Mouse (Mus musculus) forebrain, embryonic 13.5 days (tissue): ENCODE data around the gene Ankrd40. TPM values are rescaled to one million over a fixed set of nuclear protein-coding genes. Genes with fewer than 3 reads are reported as not detected.

ENCODE experiments used
- ATAC-seq: fragments of 200-750 bp; cut with Nextera tagmentation; 2 replicates; pipeline ENCODE4 v1.8.0; 2017
- H3K27ac ChIP-seq: fragments of 300-500 bp; sonication (generic); 2 replicates; pipeline ENCODE4 v1.5.1; 2015; ENCODE audit warnings: inconsistent platforms, mild to moderate bottlenecking, moderate library complexity
- H3K27me3 ChIP-seq: fragments of 300-500 bp; sonication (generic); 2 replicates; pipeline ENCODE4 v1.6.1; 2015; ENCODE audit warnings: mild to moderate bottlenecking, inconsistent platforms
- H3K36me3 ChIP-seq: fragments of 300-500 bp; sonication (generic); 2 replicates; pipeline ENCODE4 v1.6.1; 2015; ENCODE audit warnings: mild to moderate bottlenecking, inconsistent platforms; ENCODE audit not compliant: poor library complexity, severe bottlenecking
- H3K4me1 ChIP-seq: fragments of 300-500 bp; sonication (generic); 2 replicates; pipeline ENCODE4 v1.6.1; 2015; ENCODE audit warnings: inconsistent platforms
- H3K4me2 ChIP-seq: fragments of 300-500 bp; sonication (generic); 2 replicates; pipeline ENCODE4 v1.6.1; 2015; ENCODE audit warnings: inconsistent platforms, mild to moderate bottlenecking, moderate library complexity
- H3K4me3 ChIP-seq: fragments of 300-500 bp; sonication (generic); 2 replicates; pipeline ENCODE4 v1.5.1; 2015; ENCODE audit warnings: mild to moderate bottlenecking, inconsistent platforms
- H3K9ac ChIP-seq: fragments of 300-500 bp; sonication (generic); 2 replicates; pipeline ENCODE4 v1.6.1; 2015; ENCODE audit warnings: mild to moderate bottlenecking, inconsistent platforms
- H3K9me3 ChIP-seq: fragments of 300-500 bp; sonication (generic); replicated peaks from 2 replicates; pipeline ENCODE4 v1.6.1; 2016; ENCODE audit warnings: inconsistent platforms
- WGBS: fragments of 180-500 bp; shearing (Covaris S2); methylation state at CpG from one replicate; pipeline ENCODE4 v1.1.7; 2015; 5-methylcytosine and 5-hydroxymethylcytosine counted together
- polyA plus RNA-seq: library from polyadenylated mRNA; unstranded; fragments of >200 nt; fragmentation: Nextera tagmentation; extraction: Ambion mirVana; gene quantifications from 2 replicates; pipeline ENCODE4 v1.2.1, GENCODE M21; 2015

Ankrd40 gene
- polyA plus RNA-seq, 1 experiment from 2014 or later, result 10.6 TPM

- Histone ChIP-seq H3K36me3 (peaks cover 5% of the 10 kb centered on the region), H3K9ac (no peak overlapping the region), H3K4me3 (no peak overlapping the region), H3K27me3 (no peaks in the 10 kb centered on the region), H3K27ac (no peak overlapping the region), H3K4me1 (peaks cover 46% of the 10 kb centered on the region), H3K9me3 (no peaks in the 10 kb centered on the region), H3K4me2 (no peak overlapping the region)
- ATAC-seq, result no peak
- WGBS, result 54% methylated on average over 1 of the region's 1 CpGs
Observed at GRCm38 (mm10) chr11:94344470-94344869, 16.7 kb downstream of the Ankrd40 start.

GRCm38 (mm10) chr11:94345926-94346325 is 18.1 kb downstream of the Ankrd40 start:
- Histone ChIP-seq H3K4me2 (no peak overlapping the region), H3K9ac (no peak overlapping the region), H3K9me3 (no peaks in the 10 kb centered on the region), H3K4me3 (no peak overlapping the region), H3K27me3 (no peaks in the 10 kb centered on the region), H3K27ac (no peak overlapping the region), H3K36me3 (no peaks in the 10 kb centered on the region), H3K4me1 (peaks cover 33% of the 10 kb centered on the region)
- ATAC-seq, result no peak
- 87% methylated on average over 10 of the region's 10 CpGs for WGBS

- H3K27ac ChIP-seq, result no peak overlapping the region
- no peaks in the 10 kb centered on the region for H3K9me3 ChIP-seq
- no peak overlapping the region for H3K4me3 ChIP-seq
- H3K4me1 ChIP-seq, result peaks cover 27% of the 10 kb centered on the region
- 73% methylated on average over 3 of the region's 3 CpGs for WGBS
- H3K36me3 ChIP-seq, result no peaks in the 10 kb centered on the region
- H3K9ac ChIP-seq, result no peak overlapping the region
- no peak for ATAC-seq
- H3K27me3 ChIP-seq, result 0 out of 2 replicates have a peak, but pooled peaks cover under 1% of the 10 kb centered on the region
- H3K4me2 ChIP-seq, result no peak overlapping the region
Observed at GRCm38 (mm10) chr11:94346611-94347010, 18.8 kb downstream of the Ankrd40 start.

- H3K27ac ChIP-seq, result no peak overlapping the region
- no peak overlapping the region for H3K9ac ChIP-seq
- H3K4me3 ChIP-seq, result no peak overlapping the region
- H3K36me3 ChIP-seq, result no peaks in the 10 kb centered on the region
- H3K9me3 ChIP-seq, result no peaks in the 10 kb centered on the region
- H3K4me1 ChIP-seq, result peaks cover 22% of the 10 kb centered on the region
- no peak overlapping the region for H3K4me2 ChIP-seq
- WGBS, result 84% methylated on average over 7 of the region's 7 CpGs
- H3K27me3 ChIP-seq, result 0 out of 2 replicates have a peak, but pooled peaks cover 3% of the 10 kb centered on the region
- ATAC-seq, result no peak
Observed at GRCm38 (mm10) chr11:94347063-94347575, 19.3 kb downstream of the Ankrd40 start.

- no peaks in the 10 kb centered on the region for H3K9me3 ChIP-seq
- no peak overlapping the region for H3K4me2 ChIP-seq
- H3K27me3 ChIP-seq, result 0 out of 2 replicates have a peak, but pooled peaks cover 3% of the 10 kb centered on the region
- no peaks in the 10 kb centered on the region for H3K36me3 ChIP-seq
- H3K4me3 ChIP-seq, result no peak overlapping the region
- no peak for ATAC-seq
- H3K27ac ChIP-seq, result no peak overlapping the region
- no peaks in the 10 kb centered on the region for H3K4me1 ChIP-seq
- WGBS, result 90% methylated on average over 2 of the region's 2 CpGs
- no peak overlapping the region for H3K9ac ChIP-seq
Observed at GRCm38 (mm10) chr11:94349839-94350238, 22.0 kb downstream of the Ankrd40 start.

GRCm38 (mm10) chr11:94350337-94350736 is 22.5 kb downstream of the Ankrd40 start:
- H3K4me2 ChIP-seq, result no peak overlapping the region
- H3K9me3 ChIP-seq, result no peaks in the 10 kb centered on the region
- ATAC-seq, result no peak
- H3K4me3 ChIP-seq, result no peak overlapping the region
- H3K27me3 ChIP-seq, result 0 out of 2 replicates have a peak, but pooled peaks cover 3% of the 10 kb centered on the region
- 89% methylated on average over 1 of the region's 1 CpGs for WGBS
- no peak overlapping the region for H3K27ac ChIP-seq
- H3K36me3 ChIP-seq, result no peaks in the 10 kb centered on the region
- no peak overlapping the region for H3K9ac ChIP-seq
- H3K4me1 ChIP-seq, result no peaks in the 10 kb centered on the region

GRCm38 (mm10) chr11:94351094-94351493 is 23.3 kb downstream of the Ankrd40 start:
- no peak for ATAC-seq
- Histone ChIP-seq H3K9ac (no peak overlapping the region), H3K27me3 (0 out of 2 replicates have a peak, but pooled peaks cover 3% of the 10 kb centered on the region), H3K4me3 (no peak overlapping the region), H3K9me3 (no peaks in the 10 kb centered on the region), H3K27ac (no peak overlapping the region), H3K4me2 (no peak overlapping the region), H3K36me3 (no peaks in the 10 kb centered on the region), H3K4me1 (no peaks in the 10 kb centered on the region)
- 39% methylated on average over 3 of the region's 3 CpGs for WGBS

- Histone ChIP-seq H3K4me2 (no peak overlapping the region), H3K36me3 (no peaks in the 10 kb centered on the region), H3K4me1 (no peaks in the 10 kb centered on the region), H3K9me3 (no peaks in the 10 kb centered on the region), H3K27me3 (0 out of 2 replicates have a peak, but pooled peaks cover 3% of the 10 kb centered on the region), H3K27ac (no peak overlapping the region), H3K9ac (no peak overlapping the region), H3K4me3 (no peak overlapping the region)
- no peak for ATAC-seq
- WGBS, result 86% methylated on average over 9 of the region's 9 CpGs
Observed at GRCm38 (mm10) chr11:94355521-94356217, 27.9 kb downstream of the Ankrd40 start.

GRCm38 (mm10) chr11:94359168-94359567 is 31.4 kb downstream of the Ankrd40 start:
- no peak for ATAC-seq
- no peaks in the 10 kb centered on the region for H3K9me3 ChIP-seq
- no peak overlapping the region for H3K4me3 ChIP-seq
- no peak overlapping the region for H3K4me2 ChIP-seq
- WGBS, result 98% methylated on average over 12 of the region's 12 CpGs
- H3K27me3 ChIP-seq, result no peaks in the 10 kb centered on the region
- H3K9ac ChIP-seq, result no peak overlapping the region
- H3K4me1 ChIP-seq, result no peaks in the 10 kb centered on the region
- H3K27ac ChIP-seq, result no peak overlapping the region
- no peaks in the 10 kb centered on the region for H3K36me3 ChIP-seq

GRCm38 (mm10) chr11:94361166-94361870 is 33.5 kb downstream of the Ankrd40 start:
- no peak overlapping the region for H3K4me2 ChIP-seq
- no peak overlapping the region for H3K9ac ChIP-seq
- no peak for ATAC-seq
- H3K27me3 ChIP-seq, result no peaks in the 10 kb centered on the region
- WGBS, result 95% methylated on average over 14 of the region's 14 CpGs
- no peak overlapping the region for H3K4me3 ChIP-seq
- H3K36me3 ChIP-seq, result no peaks in the 10 kb centered on the region
- no peaks in the 10 kb centered on the region for H3K4me1 ChIP-seq
- H3K27ac ChIP-seq, result no peak overlapping the region
- H3K9me3 ChIP-seq, result peaks cover 3% of the 10 kb centered on the region; the same call in 1 of the 2 replicates

- H3K4me2 ChIP-seq, result no peak overlapping the region
- H3K27me3 ChIP-seq, result no peaks in the 10 kb centered on the region
- no peak for ATAC-seq
- H3K9ac ChIP-seq, result no peak overlapping the region
- H3K4me3 ChIP-seq, result no peak overlapping the region
- H3K36me3 ChIP-seq, result no peaks in the 10 kb centered on the region
- H3K9me3 ChIP-seq, result peaks cover 3% of the 10 kb centered on the region; the same call in 1 of the 2 replicates
- no peak overlapping the region for H3K27ac ChIP-seq
- H3K4me1 ChIP-seq, result no peaks in the 10 kb centered on the region
- WGBS, result 92% methylated on average over 5 of the region's 5 CpGs
Observed at GRCm38 (mm10) chr11:94362101-94362500, 34.3 kb downstream of the Ankrd40 start.

GRCm38 (mm10) chr11:94363690-94364089 is 35.9 kb downstream of the Ankrd40 start:
- Histone ChIP-seq H3K27ac (no peak overlapping the region), H3K4me3 (no peak overlapping the region), H3K9ac (no peak overlapping the region), H3K9me3 (peaks cover 3% of the 10 kb centered on the region; the same call in 1 of the 2 replicates), H3K4me2 (no peak overlapping the region), H3K36me3 (no peaks in the 10 kb centered on the region), H3K4me1 (no peaks in the 10 kb centered on the region), H3K27me3 (no peaks in the 10 kb centered on the region)
- WGBS, result 82% methylated on average over 7 of the region's 7 CpGs
- ATAC-seq, result no peak
